Mouse (Mus musculus): ENCODE measurements around the gene Rabep2. TPM values are rescaled to one million over a fixed set of nuclear protein-coding genes. Genes with fewer than 3 reads are reported as not detected.
"Not testable (repeated sequence)": the region's sequence is repeated elsewhere in the genome, so short reads cannot be mapped to it uniquely, and the experiment has no call there.

Rabep2 gene
- total RNA-seq, 2 experiments from 2014 or later = 14.0 to 14.9 TPM

- intact Hi-C loops (cut with DNase I) = loop anchor here (2.0 to 5.0 kb wide), 2 partner anchors 16 to 95 kb away; partner anchors contain the start of genes Apobr and Atxn2l
- H3K4me3 ChIP-seq = peak within 1 kb of the TSS; percentile 89
- peak; percentile 56 for TF ChIP-seq CTCF (IDR thresholded peaks at IDR 0.05)
- peak; percentile 98 for DNase-seq
- H3K27ac ChIP-seq = peak within 1 kb of the TSS; percentile 90
Observed at GRCm38 (mm10) chr7:126487052-126487483, 58.5 kb downstream of the Rabep2 start, which contains the start of gene Tufm. TSS of gene Tufm (plus strand) at chr7:126487361.

- H3K27ac ChIP-seq = peak overlapping the region; percentile 90
- DNase-seq = not testable (repeated sequence)
- intact Hi-C loops (cut with DNase I) = loop anchor here (2.0 to 5.0 kb wide), 2 partner anchors 15 to 94 kb away; partner anchors contain the start of genes Apobr and Atxn2l
- peak overlapping the region; percentile 89 for H3K4me3 ChIP-seq
Observed at GRCm38 (mm10) chr7:126487617-126488385, 59.2 kb downstream of the Rabep2 start.

- Histone ChIP-seq H3K27ac (no peak overlapping the region), H3K4me3 (no peak overlapping the region)
- DNase-seq = no peak
- intact Hi-C loops (cut with DNase I) = no loop called here
- TF ChIP-seq CTCF (IDR thresholded peaks at IDR 0.05) = no peak
Observed at GRCm38 (mm10) chr7:126491005-126491404, 62.4 kb downstream of the Rabep2 start.

GRCm38 (mm10) chr7:126491973-126492372 lies 63.4 kb downstream of the Rabep2 start:
- DNase-seq = no peak
- no peak for TF ChIP-seq CTCF (IDR thresholded peaks at IDR 0.05)
- H3K27ac ChIP-seq = no peak overlapping the region
- intact Hi-C loops (cut with DNase I) = no loop called here
- H3K4me3 ChIP-seq = no peak overlapping the region

GRCm38 (mm10) chr7:126494120-126494519 lies 65.6 kb downstream of the Rabep2 start:
- TF ChIP-seq CTCF (IDR thresholded peaks at IDR 0.05) = no peak
- intact Hi-C loops (cut with DNase I) = no loop called here
- Histone ChIP-seq H3K27ac (no peak overlapping the region), H3K4me3 (no peak overlapping the region)
- DNase-seq = no peak

- intact Hi-C loops (cut with DNase I) = no loop called here
- TF ChIP-seq CTCF (IDR thresholded peaks at IDR 0.05) = no peak
- no peak overlapping the region for H3K27ac ChIP-seq
Observed at GRCm38 (mm10) chr7:126496475-126496874, 67.9 kb downstream of the Rabep2 start.

GRCm38 (mm10) chr7:126497966-126498365 lies 69.4 kb downstream of the Rabep2 start:
- TF ChIP-seq CTCF (IDR thresholded peaks at IDR 0.05) = no peak
- intact Hi-C loops (cut with DNase I) = no loop called here
- H3K4me3 ChIP-seq = no peak overlapping the region
- no peak overlapping the region for H3K27ac ChIP-seq
- no peak for DNase-seq

More at GRCm38 (mm10) chr7:126496475-126496874, 67.9 kb downstream of the Rabep2 start:
- no peak for DNase-seq
- H3K4me3 ChIP-seq = no peak overlapping the region

Other genes starting within 250 kb of the Rabep2 start
- gene Xpo6, start 228.3 kb upstream of the Rabep2 start, total RNA-seq (2021) = 10 to 100 TPM; 18.6 to 19.3 TPM
- gene Sbk1, start 156.1 kb upstream of the Rabep2 start, total RNA-seq (2021) = 10 to 100 TPM; 13.6 to 21.9 TPM
- not detected for gene Lat, start 59.2 kb upstream of the Rabep2 start, total RNA-seq (2021)
- gene Spns1, start 51.3 kb upstream of the Rabep2 start, total RNA-seq (2021) = 10 to 100 TPM; 26.9 to 28.2 TPM
- 1 to 10 TPM; 3.3 to 3.4 TPM for gene Nfatc2ip, start 32.0 kb upstream of the Rabep2 start, total RNA-seq (2021)
- not detected for gene Cd19, start 13.9 kb upstream of the Rabep2 start, total RNA-seq (2021)
- gene Atp2a1, start 34.3 kb downstream of the Rabep2 start, total RNA-seq (2021) = over 10,000 TPM; 21,521 to 26,495 TPM
- gene Sh2b1, start 46.7 kb downstream of the Rabep2 start, total RNA-seq (2021) = 10 to 100 TPM; 43.0 to 48.1 TPM
- gene Tufm, start 58.6 kb downstream of the Rabep2 start, total RNA-seq (2021) = 100 to 1,000 TPM; 111 to 141 TPM
- gene Atxn2l, start 74.7 kb downstream of the Rabep2 start, total RNA-seq (2021) = 10 to 100 TPM; 32.8 to 34.0 TPM
- 100 to 1,000 TPM; 153 to 163 TPM for gene Eif3c, start 137.7 kb downstream of the Rabep2 start, total RNA-seq (2021)
- gene Apobr, start 156.2 kb downstream of the Rabep2 start, total RNA-seq (2021) = under 1 TPM; 0.38 to 0.78 TPM
- gene Cln3, start 157.1 kb downstream of the Rabep2 start, total RNA-seq (2021) = 10 to 100 TPM in 1 of 2 experiments, 1 to 10 TPM in 1; 9.1 to 13.4 TPM
- not detected for gene Il27, start 166.2 kb downstream of the Rabep2 start, total RNA-seq (2021)
- 10 to 100 TPM in 1 of 2 experiments, 1 to 10 TPM in 1; 8.8 to 10.9 TPM for gene Nupr1, start 202.1 kb downstream of the Rabep2 start, total RNA-seq (2021)
- 10 to 100 TPM; 30.0 to 34.1 TPM for gene Sgf29, start 220.6 kb downstream of the Rabep2 start, total RNA-seq (2021)
- gene Sult1a1, start 247.7 kb downstream of the Rabep2 start, total RNA-seq (2021) = 10 to 100 TPM; 16.6 to 16.8 TPM

Data from gastrocnemius, adult 2 months (tissue).